Mouse (Mus musculus) midbrain, embryonic 13.5 days (tissue): Measurements from ENCODE around the gene Aurka. TPM values are rescaled to one million over a fixed set of nuclear protein-coding genes. Genes with fewer than 3 reads are reported as not detected.
A peak's percentile ranks its signal among the peaks of the same experiment; 100 is the strongest.

ENCODE experiments used
- ATAC-seq: fragments of 200-750 bp; cut with Nextera tagmentation; 2 replicates; pipeline ENCODE4 v1.8.0; 2017; ENCODE audit warnings: mild to moderate bottlenecking, moderate TSS enrichment, moderate library complexity
- H3K27ac ChIP-seq: fragments of 300-500 bp; sonication (generic); 2 replicates; pipeline ENCODE4 v1.5.1; 2015; ENCODE audit warnings: inconsistent platforms, mild to moderate bottlenecking, moderate library complexity
- H3K27me3 ChIP-seq: fragments of 300-500 bp; sonication (generic); 2 replicates; pipeline ENCODE4 v1.6.1; 2015; ENCODE audit warnings: mild to moderate bottlenecking, inconsistent platforms
- H3K36me3 ChIP-seq: fragments of 300-500 bp; sonication (generic); 2 replicates; pipeline ENCODE4 v1.6.1; 2015; ENCODE audit warnings: mild to moderate bottlenecking, inconsistent platforms
- H3K4me1 ChIP-seq: fragments of 300-500 bp; sonication (generic); replicated peaks from 2 replicates; pipeline ENCODE4 v1.6.1; 2015; ENCODE audit warnings: inconsistent platforms
- H3K4me2 ChIP-seq: fragments of 300-500 bp; sonication (generic); replicated peaks from 2 replicates; pipeline ENCODE4 v1.6.1; 2015; ENCODE audit warnings: moderate library complexity, mild to moderate bottlenecking, inconsistent platforms
- H3K4me3 ChIP-seq: fragments of 300-500 bp; sonication (generic); replicated peaks from 2 replicates; pipeline ENCODE4 v1.5.1; 2015; ENCODE audit warnings: mild to moderate bottlenecking, inconsistent platforms
- H3K9ac ChIP-seq: fragments of 300-500 bp; sonication (generic); replicated peaks from 2 replicates; pipeline ENCODE4 v1.6.1; 2015; ENCODE audit warnings: mild to moderate bottlenecking, inconsistent platforms
- H3K9me3 ChIP-seq: fragments of 300-500 bp; sonication (generic); 2 replicates; pipeline ENCODE4 v1.6.1; 2016; ENCODE audit warnings: mild to moderate bottlenecking, inconsistent platforms
- WGBS: fragments of 180-500 bp; shearing (Covaris S2); methylation state at CpG from one replicate; pipeline ENCODE4 v1.1.7; 2015; 5-methylcytosine and 5-hydroxymethylcytosine counted together
- polyA plus RNA-seq: library from polyadenylated mRNA; unstranded; fragments of >200 nt; fragmentation: Nextera tagmentation; extraction: Ambion mirVana; gene quantifications from 2 replicates; pipeline ENCODE4 v1.2.1, GENCODE M21; 2015

Gene Aurka
- polyA plus RNA-seq, 1 experiment from 2014 or later: 42.1 TPM

GRCm38 (mm10) chr2:172346933-172347611, 23.3 kb downstream of the Aurka start:
- Histone ChIP-seq H3K27ac (no peak overlapping the region), H3K4me3 (peak overlapping the region; percentile 71), H3K4me2 (peak overlapping the region; percentile 99), H3K9me3 (no peaks in the 10 kb centered on the region), H3K36me3 (no peaks in the 10 kb centered on the region), H3K9ac (no peak overlapping the region), H3K4me1 (peaks cover 37% of the 10 kb centered on the region), H3K27me3 (peaks cover 7% of the 10 kb centered on the region; the same call in 1 of the 2 replicates)
- WGBS: 69% methylated on average over 8 of the region's 8 CpGs
- no peak for ATAC-seq

- WGBS: 14% methylated on average over 31 of the region's 31 CpGs
- peak; percentile 1; the same call in 1 of the 2 replicates for ATAC-seq
- no peaks in the 10 kb centered on the region for H3K36me3 ChIP-seq
- peak overlapping the region; percentile 99 for H3K4me2 ChIP-seq
- H3K4me1 ChIP-seq: peaks cover 39% of the 10 kb centered on the region
- H3K27ac ChIP-seq: no peak overlapping the region; the same call in 1 of the 2 replicates
- peaks cover 7% of the 10 kb centered on the region; the same call in 1 of the 2 replicates for H3K27me3 ChIP-seq
- peak overlapping the region; percentile 71 for H3K4me3 ChIP-seq
- H3K9ac ChIP-seq: peak overlapping the region; percentile 81
- no peaks in the 10 kb centered on the region for H3K9me3 ChIP-seq
Measured at GRCm38 (mm10) chr2:172346034-172346929, 24.1 kb downstream of the Aurka start.

- WGBS: 0% methylated on average over 35 of the region's 35 CpGs
- peak within 1 kb of the TSS; percentile 71 for H3K4me3 ChIP-seq
- peaks cover 7% of the 10 kb centered on the region; the same call in 1 of the 2 replicates for H3K27me3 ChIP-seq
- peak within 1 kb of the TSS; percentile 41 for H3K27ac ChIP-seq
- H3K9me3 ChIP-seq: no peaks in the 10 kb centered on the region
- H3K9ac ChIP-seq: peak within 1 kb of the TSS; percentile 81
- H3K4me1 ChIP-seq: peaks cover 39% of the 10 kb centered on the region
- H3K36me3 ChIP-seq: no peaks in the 10 kb centered on the region
- H3K4me2 ChIP-seq: peak within 1 kb of the TSS; percentile 99
- ATAC-seq: peak; percentile 91
Measured at GRCm38 (mm10) chr2:172345258-172345738, 25.0 kb downstream of the Aurka start, which contains the start of gene Fam210b. Fam210b (plus strand) TSS chr2:172345565.

DNA sequence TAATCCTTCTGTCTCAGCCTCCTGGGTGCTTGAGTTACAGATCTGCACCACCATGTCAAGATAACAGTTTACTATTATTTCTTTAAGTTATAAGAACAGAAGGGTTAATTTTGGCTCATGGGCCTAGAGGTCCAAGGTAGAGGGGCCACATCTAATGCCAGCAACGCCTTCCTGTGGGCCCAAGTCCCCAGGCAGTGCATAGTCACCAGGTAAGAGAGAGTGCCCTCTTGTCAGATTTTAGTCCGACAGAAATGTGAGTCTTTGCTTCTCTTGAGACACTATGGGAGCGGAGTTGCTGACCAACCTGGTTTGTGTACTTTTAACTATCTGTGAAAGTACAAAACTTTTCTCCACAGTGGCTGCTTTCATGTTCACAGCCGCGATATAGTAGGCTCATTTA, 25.7 kb downstream of the Aurka start:
- peak overlapping the region; percentile 71 for H3K4me3 ChIP-seq
- H3K9ac ChIP-seq: no peak overlapping the region
- no peaks in the 10 kb centered on the region for H3K36me3 ChIP-seq
- peak; percentile 4; the same call in 1 of the 2 replicates for ATAC-seq
- WGBS: 34% methylated on average over 5 of the region's 5 CpGs
- peak overlapping the region; percentile 41; the same call in 1 of the 2 replicates for H3K27ac ChIP-seq
- H3K27me3 ChIP-seq: peaks cover 7% of the 10 kb centered on the region; the same call in 1 of the 2 replicates
- H3K9me3 ChIP-seq: 0 out of 2 replicates have a peak, but pooled peaks cover under 1% of the 10 kb centered on the region
- peaks cover 39% of the 10 kb centered on the region for H3K4me1 ChIP-seq
- peak overlapping the region; percentile 99 for H3K4me2 ChIP-seq

DNA sequence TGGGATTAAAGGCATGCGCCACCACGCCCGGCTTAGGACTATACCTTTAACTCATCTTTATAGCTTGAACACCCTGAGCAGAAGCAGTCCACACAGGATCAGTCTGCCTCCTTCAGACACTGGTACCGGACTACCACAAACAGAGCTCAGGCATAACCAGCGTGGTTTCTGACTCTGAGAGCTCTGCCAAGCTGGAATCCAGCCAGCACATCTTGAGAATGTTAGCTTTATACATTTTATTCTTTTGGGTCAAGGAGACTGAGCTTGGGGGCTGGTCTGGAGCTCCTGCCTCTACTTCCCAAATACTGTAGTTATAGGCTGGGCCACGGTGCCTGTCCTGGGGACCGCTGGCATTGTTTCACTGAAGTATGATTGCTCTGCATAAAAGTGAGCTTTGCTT, 26.6 kb downstream of the Aurka start:
- Histone ChIP-seq H3K9ac (no peak overlapping the region), H3K4me2 (no peak overlapping the region), H3K27ac (no peak overlapping the region), H3K4me1 (peaks cover 37% of the 10 kb centered on the region), H3K27me3 (peaks cover 7% of the 10 kb centered on the region; the same call in 1 of the 2 replicates), H3K4me3 (no peak overlapping the region), H3K9me3 (0 out of 2 replicates have a peak, but pooled peaks cover 3% of the 10 kb centered on the region), H3K36me3 (no peaks in the 10 kb centered on the region)
- ATAC-seq: no peak
- 93% methylated on average over 7 of the region's 7 CpGs for WGBS

GRCm38 (mm10) chr2:172341606-172342005, 28.7 kb downstream of the Aurka start:
- Histone ChIP-seq H3K9ac (no peak overlapping the region), H3K36me3 (no peaks in the 10 kb centered on the region), H3K27me3 (peaks cover 7% of the 10 kb centered on the region; the same call in 1 of the 2 replicates), H3K4me1 (peaks cover 33% of the 10 kb centered on the region), H3K4me2 (no peak overlapping the region), H3K27ac (no peak overlapping the region), H3K9me3 (0 out of 2 replicates have a peak, but pooled peaks cover 3% of the 10 kb centered on the region), H3K4me3 (no peak overlapping the region)
- no peak for ATAC-seq
- WGBS: 22% methylated on average over 5 of the region's 5 CpGs

GRCm38 (mm10) chr2:172340936-172341335, 29.4 kb downstream of the Aurka start:
- peaks cover 3% of the 10 kb centered on the region; the same call in 1 of the 2 replicates for H3K9me3 ChIP-seq
- H3K4me2 ChIP-seq: no peak overlapping the region
- 22% methylated on average over 3 of the region's 3 CpGs for WGBS
- H3K27me3 ChIP-seq: peaks cover 7% of the 10 kb centered on the region; the same call in 1 of the 2 replicates
- H3K36me3 ChIP-seq: no peaks in the 10 kb centered on the region
- ATAC-seq: no peak
- no peak overlapping the region for H3K9ac ChIP-seq
- H3K4me3 ChIP-seq: no peak overlapping the region
- peaks cover 26% of the 10 kb centered on the region for H3K4me1 ChIP-seq
- H3K27ac ChIP-seq: no peak overlapping the region

DNA sequence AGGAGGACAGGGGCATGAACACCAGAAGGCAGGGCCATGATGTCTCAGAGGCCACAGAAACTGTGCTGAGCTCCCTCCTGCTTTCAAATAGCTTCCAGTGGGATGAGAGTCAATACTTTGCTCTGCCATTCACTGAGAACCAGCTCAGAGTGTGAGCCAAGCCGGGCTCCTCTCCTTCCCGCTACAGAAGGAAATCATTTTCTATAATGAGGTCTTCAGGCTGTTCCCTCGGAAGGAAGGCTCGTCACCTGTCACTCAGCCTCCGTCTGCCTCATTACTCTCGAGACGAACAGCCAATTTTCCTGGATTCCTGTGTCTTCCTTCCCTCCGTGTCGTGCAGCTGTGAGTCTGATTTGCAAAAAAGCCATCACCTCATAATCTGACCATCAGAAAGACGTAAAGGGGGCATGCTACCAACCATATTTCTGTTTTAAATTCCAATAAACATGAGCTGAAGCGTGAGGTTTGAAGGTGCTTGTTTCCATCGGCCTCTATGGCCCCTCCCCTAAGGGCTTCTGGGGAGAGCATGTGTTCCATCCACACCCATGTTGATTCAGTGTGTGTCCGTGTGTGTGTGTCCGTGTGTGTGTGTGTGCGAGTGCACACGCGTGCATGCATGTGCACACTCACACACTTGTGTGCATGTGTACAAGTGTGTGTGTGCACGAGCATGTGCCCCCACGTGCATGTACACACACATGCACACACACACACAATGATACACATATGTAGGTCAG, 32.0 kb downstream of the Aurka start:
- peak; percentile 57; the same call in 1 of the 2 replicates for ATAC-seq
- Histone ChIP-seq H3K36me3 (no peaks in the 10 kb centered on the region), H3K4me2 (no peak overlapping the region; the same call in 1 of the 2 replicates), H3K27me3 (peaks cover 3% of the 10 kb centered on the region; the same call in 1 of the 2 replicates), H3K9me3 (peaks cover 3% of the 10 kb centered on the region; the same call in 1 of the 2 replicates), H3K4me3 (no peak overlapping the region), H3K4me1 (peaks cover 15% of the 10 kb centered on the region), H3K9ac (no peak overlapping the region), H3K27ac (peak overlapping the region; percentile 72)
- WGBS: 74% methylated on average over 19 of the region's 19 CpGs

DNA sequence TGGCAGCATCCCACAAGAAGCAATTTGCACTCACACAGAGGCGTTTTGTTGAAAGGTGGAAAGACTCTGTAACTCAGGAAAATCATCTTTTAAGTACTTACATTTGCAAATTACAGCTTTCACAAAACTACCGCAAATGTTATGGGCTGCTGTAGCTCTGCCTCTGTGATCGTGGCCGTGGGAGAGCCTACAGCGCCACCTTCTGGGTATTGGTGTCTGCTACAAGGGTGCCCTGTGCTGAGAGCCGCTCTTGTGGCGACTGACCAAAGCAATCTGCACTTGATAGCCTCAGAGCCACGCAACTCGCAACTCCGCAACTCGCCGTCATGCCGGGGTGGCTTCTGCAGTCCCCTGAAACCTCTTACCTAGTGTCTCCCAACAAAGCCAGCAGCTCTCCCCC, 41.2 kb downstream of the Aurka start:
- peak overlapping the region; percentile 16; the same call in 1 of the 2 replicates for H3K4me3 ChIP-seq

DNA sequence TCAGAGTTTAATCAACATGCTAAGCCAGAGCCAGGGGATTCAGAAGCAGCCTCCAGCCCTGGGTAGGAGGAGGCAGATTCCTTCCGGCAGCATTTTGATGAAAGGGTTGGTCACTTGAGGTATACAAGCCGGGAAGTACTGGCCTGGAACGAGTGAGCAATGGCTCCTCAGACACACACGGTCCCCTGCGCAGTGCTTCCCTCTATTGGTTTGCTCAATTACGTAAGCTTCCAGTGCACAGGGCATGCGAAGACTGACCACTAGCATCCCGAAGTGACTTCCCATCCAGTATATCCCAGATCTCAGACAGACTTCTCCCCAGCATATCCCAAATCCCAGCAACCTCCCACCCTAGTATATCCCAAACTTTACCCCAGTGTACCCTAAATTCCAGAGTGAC, 42.1 kb downstream of the Aurka start:
- Histone ChIP-seq H3K27ac (no peak overlapping the region), H3K27me3 (peaks cover 11% of the 10 kb centered on the region; the same call in 1 of the 2 replicates), H3K36me3 (no peaks in the 10 kb centered on the region), H3K4me1 (peaks cover 4% of the 10 kb centered on the region; the same call in 1 of the 2 replicates), H3K9ac (no peak overlapping the region), H3K4me2 (no peak overlapping the region), H3K9me3 (no peaks in the 10 kb centered on the region), H3K4me3 (no peak overlapping the region)
- ATAC-seq: peak; percentile 19; the same call in 1 of the 2 replicates
- WGBS: 29% methylated on average over 8 of the region's 8 CpGs

More for the DNA sequence above, 41.2 kb downstream of the Aurka start:
- H3K4me1 ChIP-seq: peaks cover 4% of the 10 kb centered on the region; the same call in 1 of the 2 replicates
- H3K9me3 ChIP-seq: no peaks in the 10 kb centered on the region
- peak overlapping the region; percentile 45 for H3K4me2 ChIP-seq
- no peak overlapping the region for H3K27ac ChIP-seq
- H3K36me3 ChIP-seq: no peaks in the 10 kb centered on the region
- peaks cover 11% of the 10 kb centered on the region; the same call in 1 of the 2 replicates for H3K27me3 ChIP-seq
- peak; percentile 90 for ATAC-seq
- H3K9ac ChIP-seq: peak overlapping the region; percentile 52; the same call in 1 of the 2 replicates
- WGBS: 7% methylated on average over 13 of the region's 13 CpGs

DNA sequence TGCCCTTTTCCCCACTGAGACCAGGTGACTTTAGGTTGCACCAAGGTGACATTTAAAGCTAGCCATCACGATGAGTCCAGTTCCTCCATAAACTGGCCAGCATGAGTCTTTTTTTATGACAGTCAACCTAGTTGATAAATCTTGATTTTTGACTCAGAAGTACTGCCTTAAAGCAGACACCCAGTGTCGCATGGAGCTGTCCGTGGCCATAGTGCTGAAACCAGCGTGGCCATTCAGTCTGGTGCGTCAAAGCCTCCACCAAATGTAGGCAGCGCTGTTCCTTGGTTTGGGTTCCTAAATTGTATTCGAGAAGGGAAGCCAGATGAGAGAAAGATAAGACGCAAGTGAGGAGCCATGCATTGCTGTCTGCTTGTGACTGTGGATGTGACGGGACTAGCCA, 49.5 kb downstream of the Aurka start:
- H3K4me2 ChIP-seq: no peak overlapping the region
- H3K4me1 ChIP-seq: no peaks in the 10 kb centered on the region
- H3K4me3 ChIP-seq: no peak overlapping the region
- H3K36me3 ChIP-seq: no peaks in the 10 kb centered on the region
- no peak for ATAC-seq
- no peaks in the 10 kb centered on the region for H3K9me3 ChIP-seq
- H3K27me3 ChIP-seq: no peaks in the 10 kb centered on the region
- H3K9ac ChIP-seq: no peak overlapping the region
- WGBS: 19% methylated on average over 9 of the region's 9 CpGs
- H3K27ac ChIP-seq: no peak overlapping the region
